Mouse (Mus musculus) CH12F3 (cell line): ENCODE data around the gene Klhl12.
"Not testable (repeated sequence)": the region's sequence is repeated elsewhere in the genome, so short reads cannot be mapped to it uniquely, and the experiment has no call there.

Experiments
- in situ Hi-C: fragments of 300-500 bp; cut with MboI; formaldehyde crosslinking; loops from 2 replicates; pipeline ENCODE4 v1.14.3; 2020; ENCODE audit warnings: low sequenced_read_pairs

The Klhl12 gene

DNA sequence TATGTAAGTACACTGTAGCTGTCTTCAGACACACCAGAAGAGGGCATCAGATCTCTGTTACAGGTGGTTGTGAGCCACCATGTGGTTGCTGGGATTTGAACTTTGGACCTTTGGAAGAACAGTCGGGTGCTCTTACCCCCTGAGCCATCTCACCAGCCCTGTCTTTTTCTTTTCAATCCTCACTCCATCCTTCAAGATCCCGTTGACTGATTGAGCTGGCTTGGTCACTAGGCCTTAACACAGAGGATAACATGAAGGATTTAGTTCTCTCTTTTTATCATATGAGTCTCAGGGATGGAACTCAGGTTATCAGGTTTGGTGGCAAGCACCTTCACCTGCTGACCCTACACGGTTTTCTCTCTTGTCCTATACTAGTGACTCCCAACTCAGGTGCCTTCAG, 6.8 kb upstream of the Klhl12 start:
- in situ Hi-C loops, result not testable (repeated sequence)

DNA sequence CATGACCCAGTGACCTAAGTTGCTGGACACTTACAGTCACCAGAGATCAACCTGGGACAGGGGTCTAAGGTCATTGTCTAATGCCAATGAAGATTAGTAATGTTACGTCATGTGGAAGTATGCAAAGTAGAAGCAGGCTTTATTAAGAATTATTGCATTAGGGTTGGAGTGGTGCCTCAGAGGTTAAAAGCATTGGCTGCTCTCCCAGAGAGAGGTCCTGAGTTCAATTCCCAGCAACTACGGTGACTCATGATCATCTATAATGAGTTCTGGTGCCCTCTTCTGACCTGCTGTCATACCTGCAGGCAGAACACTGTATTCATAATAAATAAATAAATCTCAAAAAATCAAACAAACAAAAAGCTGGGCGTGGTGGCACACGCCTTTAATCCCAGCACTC, 5.1 kb upstream of the Klhl12 start:
- in situ Hi-C loops, result no loop called here

DNA sequence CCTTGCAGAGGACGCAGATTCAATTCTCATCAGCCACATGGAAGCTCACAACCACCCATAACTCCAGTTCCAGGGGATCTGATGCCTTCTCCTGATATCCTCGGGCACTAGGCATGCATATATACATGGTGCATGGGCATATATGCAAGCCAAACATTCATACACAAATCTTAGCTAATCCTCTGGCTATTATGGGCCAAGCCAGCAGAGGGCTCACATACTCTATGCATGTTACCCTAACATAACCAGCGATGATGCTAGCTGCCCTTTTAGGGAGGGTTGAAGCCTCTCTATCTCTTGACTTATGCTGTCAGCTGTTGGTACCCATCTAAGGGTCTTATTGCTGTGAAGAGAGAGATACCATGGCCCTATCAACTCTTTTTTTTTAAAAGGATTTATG, 4.3 kb upstream of the Klhl12 start:
- in situ Hi-C loops, result no loop called here

DNA sequence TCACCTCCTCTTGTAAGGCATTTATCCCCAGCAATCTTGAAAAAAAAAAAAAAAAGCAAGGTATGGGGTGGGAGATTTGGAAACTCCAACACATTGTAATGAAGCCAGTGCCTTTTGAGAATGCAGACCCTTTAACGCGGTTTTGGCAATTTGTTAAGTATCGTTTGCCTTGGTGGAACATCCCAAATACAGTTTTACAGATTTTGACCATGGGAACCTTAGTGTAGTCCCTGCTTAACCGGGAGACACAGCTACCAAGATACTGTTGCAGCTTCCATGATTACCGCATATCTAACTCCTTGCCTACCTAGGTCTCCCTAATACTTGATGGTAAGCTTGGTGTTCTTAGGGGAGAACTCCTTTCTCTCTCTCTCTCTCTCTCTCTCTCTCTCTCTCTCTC, 729 bp downstream of the Klhl12 start:
- in situ Hi-C loops, result no loop called here

DNA sequence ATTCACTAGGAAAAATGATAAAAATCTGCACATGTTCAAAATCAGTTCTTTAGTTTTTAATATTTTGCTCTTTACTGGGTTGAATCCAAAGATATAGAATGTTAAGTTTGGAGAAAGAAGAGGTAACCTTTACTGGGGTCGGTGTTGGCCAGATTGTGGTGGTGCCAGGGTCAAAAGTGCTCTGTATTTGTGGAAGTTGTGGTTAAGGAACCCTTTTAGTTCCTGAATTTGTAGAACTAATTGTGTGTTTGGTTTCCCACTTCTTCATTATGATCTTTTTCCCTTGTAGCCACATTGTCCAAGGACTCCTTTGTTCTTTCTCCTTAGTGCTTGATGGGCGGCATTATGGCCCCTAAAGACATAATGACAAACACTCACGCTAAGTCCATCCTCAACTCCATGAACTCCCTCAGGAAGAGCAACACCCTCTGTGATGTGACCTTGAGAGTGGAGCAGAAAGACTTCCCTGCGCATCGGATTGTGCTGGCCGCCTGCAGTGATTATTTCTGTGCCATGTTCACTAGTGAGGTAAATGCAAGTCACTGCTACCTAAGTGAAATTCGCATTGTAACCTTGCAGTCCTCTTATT, 2.9 kb downstream of the Klhl12 start:
- in situ Hi-C loops, result no loop called here

DNA sequence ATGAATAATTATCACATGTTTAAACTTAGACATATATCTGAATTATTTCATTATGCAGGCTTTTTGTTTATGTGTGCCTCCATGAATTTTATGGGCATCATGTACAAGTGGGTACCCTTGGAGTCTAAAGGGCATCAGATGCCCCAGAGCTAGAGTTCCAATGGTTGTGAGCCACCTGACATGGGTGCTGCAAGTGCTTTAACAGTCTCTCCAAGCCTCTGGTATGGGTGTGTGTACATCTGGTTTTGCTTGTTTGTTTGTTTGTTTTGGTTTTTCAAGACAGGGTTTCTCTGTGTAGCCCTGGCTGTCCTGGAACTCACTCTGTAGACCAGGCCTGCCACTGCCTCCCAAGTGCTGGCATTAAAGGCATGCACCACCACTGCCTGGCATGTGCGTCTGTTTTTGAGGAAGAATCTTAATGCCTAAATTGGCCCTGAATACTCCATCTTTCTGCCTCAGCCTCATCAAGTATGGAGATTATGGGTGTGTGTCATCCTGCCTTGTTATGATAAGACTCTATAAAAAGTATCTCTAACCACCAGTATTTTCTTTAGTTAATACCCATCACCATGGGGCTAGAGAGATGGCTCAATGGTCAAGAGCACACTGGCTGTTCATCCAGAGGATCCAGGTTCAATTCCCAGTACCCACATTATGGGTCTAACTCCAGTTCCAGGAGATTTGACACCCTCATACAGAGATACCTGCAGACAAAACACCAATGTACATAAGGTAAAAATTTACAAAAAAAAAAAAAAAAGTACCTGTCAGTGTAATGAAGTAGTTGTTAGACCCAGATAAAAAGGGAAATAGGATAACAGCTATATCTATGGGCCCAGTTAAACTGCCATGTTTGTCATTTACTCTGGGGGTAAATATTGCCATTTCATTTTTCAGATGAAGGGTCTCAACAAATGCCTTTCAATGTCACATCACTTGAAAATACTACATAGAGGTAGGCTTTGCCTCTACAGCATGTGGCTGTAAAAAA, 5.3 kb downstream of the Klhl12 start:
- in situ Hi-C loops, result no loop called here

DNA sequence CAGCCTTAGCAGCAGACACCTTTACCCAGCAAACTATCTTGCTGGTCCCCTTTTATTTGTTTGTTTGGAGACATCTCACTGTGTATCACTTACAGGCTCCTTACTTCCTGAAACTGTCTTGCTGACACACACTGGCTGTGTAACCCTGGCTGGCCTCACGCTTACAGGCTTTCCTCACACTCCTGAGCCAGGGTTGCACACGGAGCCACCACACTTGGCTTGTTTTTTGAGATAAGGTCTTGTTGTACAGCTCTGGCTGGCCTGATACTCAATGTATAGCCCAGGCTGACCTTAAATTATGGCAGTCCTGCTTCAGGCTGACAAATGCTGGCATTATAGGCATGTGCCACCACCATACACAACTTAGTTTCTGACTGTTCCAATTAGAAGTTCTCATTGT, 29.3 kb downstream of the Klhl12 start:
- in situ Hi-C loops, result no loop called here

DNA sequence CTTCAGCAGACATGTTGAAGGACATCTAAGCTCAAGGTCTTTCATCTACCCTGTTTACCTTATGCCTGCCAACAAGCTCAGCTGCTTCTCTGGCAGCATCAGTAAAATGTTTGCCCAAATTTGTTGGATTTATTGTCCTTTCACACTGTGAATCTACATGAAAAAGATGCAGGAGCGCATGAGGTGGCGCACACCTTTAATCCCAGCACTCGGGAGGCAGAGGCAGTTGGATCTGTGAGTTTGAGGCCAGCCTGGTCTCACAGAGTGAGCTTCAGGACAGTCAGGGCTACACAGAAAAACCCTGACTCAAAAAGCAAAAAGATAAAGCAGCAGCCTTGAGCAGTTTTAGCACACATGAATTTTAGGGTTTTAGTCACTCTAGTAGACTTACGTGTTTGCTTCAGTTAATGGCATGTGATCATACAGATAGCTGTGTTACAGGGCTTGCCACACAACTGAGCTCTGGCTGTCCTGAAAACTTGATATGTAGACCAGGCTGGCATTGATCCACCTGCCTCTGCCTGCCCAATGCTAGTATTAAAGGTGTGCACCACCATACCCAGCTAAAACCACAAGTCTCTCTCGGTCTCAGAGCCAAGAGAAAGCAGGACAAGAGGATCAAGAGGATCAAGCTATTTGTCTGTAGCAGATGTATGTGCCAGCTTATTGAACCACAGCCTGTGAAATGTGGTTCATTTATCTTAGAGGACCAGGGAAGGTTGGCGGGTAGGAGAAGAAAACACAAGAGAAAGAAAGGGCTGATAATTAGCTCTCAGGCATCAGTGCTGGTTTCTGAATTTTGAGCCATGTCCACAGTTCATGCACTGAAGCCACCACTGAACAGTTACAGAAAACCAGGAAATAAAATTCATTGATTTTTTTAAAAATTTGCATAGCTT, 35.8 kb downstream of the Klhl12 start:
- in situ Hi-C loops, result no loop called here

DNA sequence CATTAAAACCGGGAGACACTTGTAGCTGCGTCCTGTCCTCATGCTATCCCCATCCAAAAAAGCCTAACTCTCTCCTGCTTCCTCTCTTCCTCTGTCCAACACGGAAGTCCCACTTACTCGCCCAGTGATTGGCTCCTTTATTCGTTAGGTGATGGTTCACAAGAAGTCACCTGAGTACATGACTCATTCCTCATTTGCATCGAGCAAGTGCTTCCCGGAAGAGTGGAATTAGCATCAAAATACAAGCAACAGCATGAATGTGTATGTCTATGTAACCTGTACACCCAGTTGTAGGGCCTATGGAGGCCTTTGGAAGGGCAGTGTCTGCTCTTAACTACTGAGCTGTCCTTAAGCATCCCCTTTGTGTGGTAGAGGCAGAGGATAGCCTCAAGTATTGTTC, 36.9 kb downstream of the Klhl12 start:
- in situ Hi-C loops, result no loop called here

DNA sequence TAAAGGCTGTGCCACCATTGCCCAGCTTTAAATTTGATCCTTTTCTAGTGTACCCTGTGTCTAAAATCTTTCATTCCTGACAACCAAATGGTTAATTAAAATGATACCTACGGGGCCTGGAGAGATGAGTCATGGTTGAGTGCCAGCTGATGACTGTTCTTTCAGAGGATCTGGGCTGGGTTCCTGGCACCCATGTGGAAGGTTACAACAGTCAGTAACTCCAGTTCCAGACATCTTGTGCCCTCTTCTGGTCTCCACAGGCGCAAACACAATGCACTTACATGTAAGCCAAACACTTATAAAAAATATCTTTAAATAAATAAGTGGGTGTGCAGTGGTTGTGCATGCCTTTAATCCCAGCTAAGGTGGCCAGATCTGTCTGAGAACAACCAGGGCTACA, 38.2 kb downstream of the Klhl12 start:
- in situ Hi-C loops, result no loop called here

DNA sequence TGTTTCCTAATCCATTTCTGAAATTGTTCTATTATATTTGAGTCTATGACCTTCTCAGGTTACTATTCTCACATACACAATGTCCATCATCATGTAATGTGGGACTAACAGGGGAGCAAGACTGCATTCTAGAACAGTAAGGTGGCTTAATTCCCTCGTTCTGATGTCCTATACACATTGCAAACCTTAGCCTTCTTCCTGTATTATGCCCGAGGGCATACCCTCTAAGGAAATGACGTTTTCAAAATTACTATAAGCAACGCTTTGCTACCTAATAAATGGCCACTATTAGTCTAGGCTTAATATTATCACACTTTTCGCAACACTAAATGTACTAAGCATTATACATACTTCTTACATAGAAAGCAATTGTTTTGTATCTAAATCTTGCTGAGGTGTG, 38.6 kb downstream of the Klhl12 start:
- in situ Hi-C loops, result no loop called here

DNA sequence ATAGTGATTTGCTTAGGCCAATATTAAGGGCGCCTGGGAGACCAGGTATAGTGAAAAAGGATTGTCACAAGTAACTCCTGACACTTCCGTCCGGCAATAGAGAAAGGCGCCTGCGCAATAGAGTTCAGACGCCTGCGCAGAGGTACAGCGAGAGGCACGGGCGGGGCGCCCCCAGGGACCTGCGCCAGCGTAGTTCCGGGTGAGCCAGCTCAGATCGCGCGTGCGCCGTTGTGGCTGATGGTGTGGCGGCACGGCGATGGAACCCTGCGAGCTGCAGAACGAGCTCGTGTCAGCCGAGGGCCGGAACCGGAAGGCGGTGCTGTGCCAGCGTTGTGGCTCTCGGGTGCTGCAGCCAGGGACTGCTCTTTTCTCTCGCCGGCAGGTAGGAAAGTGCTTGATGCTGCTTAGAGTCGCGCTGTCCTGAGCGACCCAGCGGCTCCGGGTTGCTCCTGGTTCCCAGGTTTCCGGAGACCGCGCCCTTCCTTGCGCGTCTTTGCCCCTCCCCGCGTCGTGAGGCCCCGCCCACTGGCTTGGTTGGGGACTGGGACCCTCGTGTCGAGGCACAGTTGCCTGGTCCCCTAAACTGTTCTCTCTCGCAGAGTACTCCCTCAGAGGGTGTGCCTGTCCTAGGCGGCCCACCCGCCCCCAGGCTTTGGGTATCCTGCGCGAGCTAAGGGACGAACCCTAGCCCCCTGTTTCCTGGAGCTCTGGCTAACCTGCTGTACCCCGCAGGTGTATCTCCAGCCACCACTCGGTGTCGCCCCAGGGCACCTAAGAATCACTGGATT, 39.3 kb downstream of the Klhl12 start, which contains the start of gene Rabif:
Rabif (plus strand) TSS at position 221 of the 788 bp plus-strand sequence.
- in situ Hi-C loops, result no loop called here

DNA sequence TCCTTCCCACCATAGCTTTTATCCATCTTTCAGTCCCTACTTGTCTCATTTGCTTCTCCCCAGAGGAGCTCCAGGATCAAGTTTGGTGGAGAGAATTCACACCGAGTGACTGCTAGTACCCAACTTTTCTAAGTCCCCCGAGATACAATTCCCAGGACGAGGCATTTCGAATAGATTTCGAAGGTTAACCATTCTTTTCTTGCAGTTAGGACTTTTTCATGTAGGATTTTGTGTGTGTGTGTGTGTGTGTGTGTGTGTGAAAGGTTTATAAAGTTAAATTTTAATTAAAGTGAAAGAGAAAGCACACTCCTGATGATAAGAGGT, 39.8 kb downstream of the Klhl12 start:
- in situ Hi-C loops, result no loop called here

DNA sequence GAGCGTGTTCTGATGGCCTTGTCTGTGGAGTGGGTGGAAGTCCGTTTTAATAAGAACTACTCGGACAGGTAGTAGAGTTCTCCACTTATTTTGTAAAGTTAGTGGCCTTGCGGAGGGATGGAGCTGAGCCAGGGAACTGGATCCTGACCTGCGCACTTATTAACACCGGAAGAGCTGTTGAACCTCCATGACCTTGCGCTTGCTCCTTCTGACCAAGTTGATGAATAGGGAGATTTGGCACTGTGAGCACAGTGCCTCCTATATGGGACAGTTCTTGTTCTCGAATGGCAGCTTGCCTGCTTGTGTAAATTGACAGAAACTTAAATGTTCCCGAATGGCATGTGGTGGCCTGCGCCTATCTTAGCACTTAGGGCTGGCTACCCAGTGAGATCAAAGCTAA, 40.7 kb downstream of the Klhl12 start:
- in situ Hi-C loops, result no loop called here

DNA sequence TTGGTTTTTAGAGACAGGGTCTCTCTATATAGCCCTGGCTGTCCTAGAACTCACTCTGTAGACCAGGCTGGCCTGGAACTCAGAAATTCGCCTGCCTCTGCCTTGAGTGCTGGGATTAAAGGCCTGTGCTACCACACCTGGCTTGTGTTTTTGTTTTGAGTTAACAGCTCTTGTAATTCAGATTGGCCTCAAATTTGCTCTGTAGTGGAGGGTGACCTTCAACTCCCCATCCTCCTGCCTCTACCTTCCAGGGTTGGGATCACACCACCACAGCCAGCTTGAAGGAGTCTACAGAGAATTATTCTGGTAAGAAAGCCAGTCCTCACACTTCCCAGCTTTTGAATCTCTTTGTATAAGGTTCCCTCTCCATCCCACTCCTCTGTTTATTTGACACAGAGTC, 45.6 kb downstream of the Klhl12 start:
- in situ Hi-C loops, result no loop called here

DNA sequence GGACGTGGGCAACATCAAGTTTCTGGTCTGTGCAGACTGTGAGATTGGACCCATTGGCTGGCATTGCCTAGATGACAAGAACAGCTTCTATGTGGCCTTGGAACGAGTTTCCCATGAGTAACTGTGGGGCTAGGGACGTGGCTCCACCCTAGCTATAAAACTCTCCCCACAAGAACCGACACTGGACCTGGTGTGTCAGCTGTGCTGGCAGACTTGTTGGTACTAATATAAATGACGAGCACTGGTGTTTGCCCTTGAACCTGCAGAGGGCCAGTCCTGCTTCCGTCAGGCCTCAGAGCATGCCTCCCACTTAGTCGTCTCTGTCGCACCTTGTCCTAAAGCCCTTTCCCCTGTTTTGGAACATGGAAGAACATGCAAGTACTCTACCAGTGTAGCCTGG, 50.9 kb downstream of the Klhl12 start:
- in situ Hi-C loops, result no loop called here

DNA sequence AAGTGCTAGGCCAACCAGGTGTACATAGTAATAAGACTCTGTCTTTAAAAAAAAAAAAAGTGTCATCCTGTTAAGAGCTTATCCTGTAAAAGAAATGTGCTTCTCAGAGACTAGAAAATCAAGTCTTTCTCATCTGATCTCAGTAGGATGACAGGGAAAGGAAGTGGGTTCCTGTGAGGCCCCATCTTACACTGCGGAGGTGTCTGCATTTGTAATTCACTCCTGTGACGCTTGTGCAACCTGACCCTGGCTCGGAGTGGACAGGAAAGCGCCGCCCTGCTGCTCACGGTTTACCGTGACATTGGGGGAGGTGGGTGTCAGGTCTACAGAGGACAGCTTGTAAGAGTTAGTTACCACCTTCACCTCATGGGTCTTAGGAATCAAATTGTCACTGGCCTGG, 54.7 kb downstream of the Klhl12 start:
- in situ Hi-C loops, result no loop called here

DNA sequence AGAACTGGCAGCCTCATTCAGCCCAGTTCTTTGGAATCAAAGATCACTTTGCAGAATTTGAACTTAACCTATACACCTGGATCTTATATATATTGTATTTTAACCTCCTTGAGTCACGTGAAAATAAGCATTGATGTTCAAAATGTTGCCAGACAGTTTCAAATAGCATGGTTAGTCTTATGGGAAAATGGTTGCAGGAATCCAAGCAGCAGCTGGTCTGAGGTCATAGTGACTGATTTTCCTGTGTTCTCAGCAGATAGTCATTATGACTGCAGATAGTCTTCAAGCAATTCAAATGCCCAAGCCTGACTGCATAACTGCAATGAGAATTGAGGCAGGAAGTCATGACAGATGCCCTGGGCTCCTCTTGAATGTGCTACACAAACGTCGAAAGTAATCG, 56.9 kb downstream of the Klhl12 start:
- in situ Hi-C loops, result no loop called here

DNA sequence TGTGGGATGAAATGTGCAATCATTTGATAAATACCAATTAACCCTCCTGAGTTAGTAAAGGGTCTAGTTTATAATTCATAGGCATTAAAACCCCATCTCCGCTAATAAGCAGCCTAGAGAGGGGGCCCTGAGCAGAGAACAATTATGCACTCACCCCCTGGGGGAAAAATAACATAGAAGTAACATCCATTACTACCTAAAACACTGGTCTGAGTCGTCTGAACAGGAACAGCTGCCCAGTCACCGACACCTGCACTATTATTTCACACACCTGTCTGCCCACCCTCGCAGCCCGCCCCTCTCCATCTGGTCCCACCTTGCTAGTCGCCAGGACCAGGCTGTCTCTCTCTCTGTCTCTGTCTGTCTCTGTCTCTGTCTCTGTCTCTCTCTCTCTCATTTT, 57.3 kb downstream of the Klhl12 start:
- in situ Hi-C loops, result no loop called here

DNA sequence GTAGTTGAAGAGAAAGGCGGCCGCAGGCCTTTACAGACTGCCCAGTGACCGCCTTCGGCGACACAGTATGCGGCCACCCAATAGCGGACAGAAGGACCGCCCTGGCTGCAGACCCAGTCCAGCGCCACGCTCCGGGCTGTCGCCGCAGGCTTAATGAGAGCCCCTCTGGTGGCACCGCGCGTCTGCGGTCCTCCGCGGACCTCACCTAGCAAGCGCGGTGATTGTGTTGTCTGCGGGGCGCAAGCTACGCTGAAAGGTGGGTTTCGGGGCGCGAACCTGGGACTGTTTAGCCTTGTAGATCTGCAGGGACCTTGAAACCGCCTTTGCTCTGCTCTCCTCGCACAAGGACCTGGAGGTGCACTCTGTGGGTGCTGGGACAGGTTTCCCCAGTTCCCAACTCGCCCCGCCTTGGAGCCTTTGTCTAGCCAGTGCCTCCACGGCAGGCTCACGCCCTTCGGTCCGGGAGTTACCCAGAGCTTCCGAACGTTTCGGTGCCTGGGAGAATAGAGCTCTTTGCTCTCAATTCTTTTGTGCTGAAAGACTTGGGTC, 58.1 kb downstream of the Klhl12 start:
- in situ Hi-C loops, result no loop called here
